Mouse (Mus musculus): Measurements from ENCODE around the gene Nt5dc3.

DNA sequence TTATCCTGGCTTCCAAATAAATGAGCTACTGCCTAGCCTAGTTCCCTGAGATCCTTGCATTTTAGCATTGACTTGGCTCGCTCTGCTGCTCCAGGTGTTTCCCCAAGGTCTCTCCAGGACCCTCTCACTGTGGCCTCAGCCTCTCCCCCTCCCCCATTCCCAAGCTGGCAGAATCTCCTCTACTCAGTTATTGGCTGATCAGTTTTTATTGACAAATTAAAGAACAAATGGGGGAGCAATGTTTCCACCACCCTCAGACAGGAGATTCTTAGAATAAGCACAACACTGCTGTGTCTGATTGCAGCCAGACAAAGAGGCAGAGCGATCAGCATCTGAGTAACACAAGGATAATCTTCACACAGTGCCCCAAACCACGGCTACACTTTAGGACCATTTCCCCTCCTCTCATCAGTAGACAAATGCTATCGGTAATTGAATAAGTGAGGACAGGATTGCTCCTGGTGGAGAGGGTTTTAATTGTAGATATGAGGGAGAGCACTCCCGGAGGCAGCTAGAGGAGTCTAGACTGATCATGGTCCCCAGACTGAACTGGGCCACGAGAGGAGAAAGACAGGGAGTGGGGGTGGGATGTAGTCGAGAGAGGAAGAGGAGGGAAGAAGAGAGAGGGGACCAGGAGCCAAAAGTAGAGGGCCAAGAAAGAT lies 17.0 kb upstream of the Nt5dc3 start:
- no peak for TF ChIP-seq CTCF (IDR thresholded peaks at IDR 0.05; ENCODE audit: low read depth, low read length)
- no peak for TF ChIP-seq POLR2A (IDR thresholded peaks at IDR 0.05; ENCODE audit: extremely low read depth, insufficient read depth, low read length)

Measured in liver, adult 2 months (tissue).